Mouse (Mus musculus) embryonic fibroblast, embryonic 13.5 days (primary cell): Measurements from ENCODE around the gene Psmd7. TPM values are rescaled to one million over a fixed set of nuclear protein-coding genes. Genes with fewer than 3 reads are reported as not detected.
A peak's percentile ranks its signal among the peaks of the same experiment; 100 is the strongest.
"Not testable (repeated sequence)": the region's sequence is repeated elsewhere in the genome, so short reads cannot be mapped to it uniquely, and the experiment has no call there.

Source experiments
- H3K27ac ChIP-seq: 2 replicates; pipeline ENCODE4 v1.5.1; 2012; ENCODE audit warnings: low read length, control low read depth, inconsistent platforms; ENCODE audit not compliant: insufficient read depth
- H3K4me1 ChIP-seq: 2 replicates; pipeline ENCODE4 v1.6.1; 2011; ENCODE audit warnings: low read length; ENCODE audit not compliant: control insufficient read depth, insufficient read depth
- H3K4me3 ChIP-seq: 2 replicates; pipeline ENCODE4 v1.5.1; 2011; ENCODE audit warnings: mild to moderate bottlenecking, control low read depth, low read length; ENCODE audit not compliant: insufficient read depth
- CTCF ChIP-seq: IDR thresholded peaks from 2 replicates; pipeline ENCODE4 v1.5.1; 2011; ENCODE audit warnings: mild to moderate bottlenecking, control low read depth, low read length, moderate library complexity, borderline replicate concordance; ENCODE audit not compliant: insufficient read depth
- POLR2A ChIP-seq: IDR thresholded peaks from 2 replicates; pipeline ENCODE4 v1.6.1; 2011; ENCODE audit warnings: low read depth, mild to moderate bottlenecking, control low read depth, low read length, moderate library complexity
- polyA plus RNA-seq: library from polyadenylated mRNA; stranded (reverse); fragments of >200 nt; gene quantifications from 2 replicates; pipeline ENCODE4 v1.2.4, GENCODE M21; 2011; ENCODE audit warnings: low read depth; ENCODE audit not compliant: missing spikeins, insufficient read length

The Psmd7 gene
- polyA plus RNA-seq = 130 and 134 TPM in 2 replicates

DNA sequence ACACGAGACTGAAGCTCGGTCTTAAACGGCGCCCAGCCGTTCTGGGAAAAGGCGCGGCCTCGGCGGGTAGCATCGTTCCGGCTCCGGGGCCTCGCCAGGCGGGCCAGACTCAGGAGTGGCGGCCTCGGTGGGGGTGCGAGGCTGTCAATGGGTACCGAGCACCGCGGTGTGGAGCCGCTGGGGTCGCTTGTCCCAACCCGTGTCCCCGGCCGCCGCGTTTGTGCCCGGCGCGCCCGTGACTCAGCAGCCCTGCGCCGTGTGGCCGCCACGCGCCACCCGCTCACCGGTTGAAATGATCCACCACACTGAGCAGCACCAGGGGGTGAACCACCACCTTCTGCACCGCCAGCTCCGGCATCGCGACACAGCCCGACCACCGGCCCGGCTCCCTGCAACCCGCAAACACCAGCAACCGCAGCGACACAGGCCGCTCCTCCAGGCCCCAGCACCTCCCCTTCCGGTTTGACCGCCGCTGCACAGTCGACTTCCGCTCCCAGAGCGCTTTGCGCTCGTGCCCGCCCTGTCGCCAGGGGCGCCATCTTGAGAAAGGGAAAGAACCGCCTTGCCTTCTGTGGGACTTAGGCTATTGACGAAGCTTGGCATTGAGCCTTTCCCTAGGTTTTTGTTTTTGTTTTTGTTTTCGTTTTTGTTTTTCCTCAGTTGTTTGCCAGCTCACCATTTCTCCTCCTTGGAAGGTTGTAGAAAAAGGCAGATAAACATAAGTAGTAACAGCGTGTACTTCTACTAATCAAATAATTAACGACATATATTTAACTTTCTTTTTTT lies at the start of gene Psmd7:
TSS of gene Psmd7 (minus strand) at position 470 of the 786 bp plus-strand sequence.
- H3K27ac ChIP-seq = peak within 1 kb of the TSS; percentile 54
- peak within 1 kb of the TSS; percentile 100 for H3K4me3 ChIP-seq
- TF ChIP-seq CTCF = no peak
- TF ChIP-seq POLR2A = peak; percentile 93
- peaks cover 2% of the 10 kb centered on the region for H3K4me1 ChIP-seq

DNA sequence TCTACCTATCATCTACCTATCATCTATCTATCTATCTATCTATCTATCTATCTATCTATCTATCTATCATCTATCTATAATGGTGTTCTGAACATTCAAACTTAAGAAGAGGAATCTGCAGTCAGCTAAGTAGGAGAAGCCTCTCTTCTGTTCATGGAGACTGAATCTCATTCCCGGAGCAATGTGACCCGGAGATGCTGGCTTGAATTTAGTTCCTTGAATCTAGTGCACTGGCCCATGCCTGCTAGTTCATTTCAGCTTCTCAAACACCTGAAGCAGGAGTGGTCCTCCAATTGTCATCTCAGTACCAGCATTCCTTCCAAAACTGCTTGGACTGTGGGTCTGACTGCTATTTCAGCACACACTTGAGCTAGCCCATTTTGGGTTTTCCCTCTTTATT lies 45.5 kb upstream of the Psmd7 start:
- H3K27ac ChIP-seq = no peak overlapping the region
- no peak overlapping the region for H3K4me3 ChIP-seq
- no peaks in the 10 kb centered on the region for H3K4me1 ChIP-seq
- TF ChIP-seq CTCF (no peak), POLR2A (no peak)

DNA sequence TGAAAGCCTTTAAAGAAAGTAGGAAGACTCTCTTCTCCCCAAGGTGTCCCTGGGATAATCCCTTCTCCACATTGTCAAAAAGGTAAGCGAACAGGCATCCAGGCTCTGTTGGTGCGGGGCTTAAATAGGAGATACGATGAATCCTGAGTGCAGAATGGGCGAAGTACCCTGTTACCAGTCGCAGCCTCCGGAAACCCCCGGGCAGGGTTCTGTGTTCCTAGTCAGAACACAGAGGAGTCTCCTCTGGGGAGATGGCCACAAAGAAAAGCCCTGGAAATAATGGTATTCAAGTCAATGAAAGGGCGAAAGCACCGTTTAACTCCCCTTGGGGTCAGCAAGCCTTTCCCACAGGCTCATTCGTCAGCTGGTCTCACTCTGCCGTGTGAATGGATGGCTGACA lies 41.4 kb upstream of the Psmd7 start:
- Histone ChIP-seq H3K27ac (no peak overlapping the region), H3K4me1 (no peaks in the 10 kb centered on the region), H3K4me3 (no peak overlapping the region)
- no peak for TF ChIP-seq POLR2A
- TF ChIP-seq CTCF = no peak

DNA sequence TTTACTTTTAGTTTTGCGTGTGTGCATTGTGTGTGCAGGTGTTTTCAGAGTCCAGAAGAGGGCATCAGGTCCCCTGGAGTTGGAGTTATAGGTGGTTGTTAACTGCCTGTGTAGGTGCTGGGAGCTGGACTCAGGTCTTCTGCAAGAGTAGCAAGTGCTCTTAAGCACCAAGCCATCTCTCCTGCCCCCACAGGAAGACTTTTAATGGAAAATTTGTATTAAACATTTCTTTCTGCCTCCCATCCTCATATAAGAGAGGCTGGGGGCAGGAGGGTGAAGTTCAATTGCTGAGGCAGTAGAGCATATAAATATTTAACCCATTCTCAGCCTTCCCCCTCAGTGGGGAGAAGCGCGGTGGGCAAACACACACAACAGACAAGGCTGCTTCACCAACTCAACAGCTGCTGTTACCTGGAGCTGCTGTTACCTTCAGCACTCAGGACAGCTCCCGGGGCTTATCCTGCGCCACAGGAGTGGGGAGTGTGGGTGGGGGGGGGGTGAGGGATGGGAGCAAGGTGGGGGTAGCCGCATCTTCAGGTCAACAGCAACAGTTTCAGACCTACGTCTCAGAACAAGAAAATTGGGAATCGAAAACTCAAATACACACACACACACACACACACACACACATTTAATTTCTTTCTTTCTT lies 40.4 kb upstream of the Psmd7 start:
- TF ChIP-seq POLR2A (no peak), CTCF (no peak)
- H3K4me1 ChIP-seq = no peaks in the 10 kb centered on the region
- H3K27ac ChIP-seq = no peak overlapping the region
- no peak overlapping the region for H3K4me3 ChIP-seq

DNA sequence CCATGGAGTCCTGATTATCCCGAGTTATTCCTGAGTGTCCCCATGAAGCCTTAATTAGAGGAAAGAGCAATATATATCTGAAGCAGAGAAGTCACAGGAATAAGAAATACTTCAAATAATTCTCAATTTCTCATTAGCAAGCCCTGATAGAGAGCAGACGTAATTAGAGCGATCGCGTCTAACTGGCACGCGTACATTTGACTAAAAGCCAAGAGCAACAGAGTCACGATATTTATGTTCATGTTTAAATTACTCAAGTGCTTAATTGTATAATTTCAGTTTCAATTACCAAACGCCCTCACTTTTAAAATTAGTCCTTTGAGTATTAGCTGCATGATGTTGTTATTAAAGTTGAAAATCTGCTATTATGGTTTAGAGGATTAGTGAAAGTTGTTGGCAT lies 39.6 kb upstream of the Psmd7 start:
- TF ChIP-seq CTCF (no peak), POLR2A (no peak)
- no peaks in the 10 kb centered on the region for H3K4me1 ChIP-seq
- H3K27ac ChIP-seq = no peak overlapping the region
- no peak overlapping the region for H3K4me3 ChIP-seq

DNA sequence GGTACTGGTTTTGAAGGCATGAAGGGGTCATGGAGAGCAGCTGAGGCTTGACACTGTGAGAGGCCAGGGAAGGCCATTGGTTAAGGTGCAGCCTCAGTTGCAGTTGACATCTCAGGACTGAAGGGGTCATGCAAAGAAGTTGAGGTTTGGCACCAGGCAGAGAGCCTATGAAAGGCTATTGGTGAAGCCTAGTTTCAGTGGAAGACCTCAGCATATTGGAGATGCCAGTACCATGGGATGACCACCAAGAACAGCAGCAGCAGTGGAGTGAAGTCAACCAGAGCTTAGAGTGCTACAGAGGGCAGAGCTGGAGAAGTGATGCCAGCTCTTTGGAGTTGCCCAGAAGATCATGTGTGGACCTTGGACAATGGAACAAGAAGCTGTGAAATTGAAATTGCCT lies 36.0 kb upstream of the Psmd7 start:
- not testable (repeated sequence) for H3K27ac ChIP-seq, H3K4me3 ChIP-seq, H3K4me1 ChIP-seq

DNA sequence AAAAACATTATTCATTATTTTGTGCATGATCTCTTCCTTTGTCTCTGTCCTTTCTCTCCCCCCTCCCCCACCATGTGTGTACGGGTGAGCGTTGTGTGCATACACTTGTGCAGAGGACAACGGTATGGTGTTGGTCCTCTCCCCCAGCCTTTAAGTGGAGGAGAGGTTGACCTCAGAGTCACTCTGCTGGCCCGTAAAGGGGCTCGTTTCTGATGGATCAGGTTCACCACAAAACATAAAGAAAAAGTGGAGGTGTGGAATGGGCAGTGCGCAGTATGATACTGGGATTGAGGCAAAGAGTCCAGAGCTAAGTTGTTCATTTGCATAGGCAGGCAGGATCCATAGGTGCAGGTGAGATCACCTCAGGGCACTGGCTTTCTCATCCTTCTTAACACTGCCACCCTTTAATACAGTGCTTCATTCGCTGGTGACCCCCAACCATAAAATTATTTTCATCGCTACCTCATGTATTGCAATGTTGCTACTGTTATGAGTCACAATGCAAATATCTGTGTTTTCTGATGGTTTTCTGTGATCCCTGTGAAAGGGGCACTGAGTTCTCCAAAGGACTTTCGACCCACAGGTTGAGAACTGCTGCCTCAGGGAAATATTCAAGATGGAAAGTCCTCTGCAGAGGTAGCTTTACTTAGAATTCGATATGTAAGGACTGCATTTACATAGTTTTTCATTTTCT lies 33.8 kb upstream of the Psmd7 start:
- no peak overlapping the region for H3K27ac ChIP-seq
- TF ChIP-seq POLR2A = no peak

DNA sequence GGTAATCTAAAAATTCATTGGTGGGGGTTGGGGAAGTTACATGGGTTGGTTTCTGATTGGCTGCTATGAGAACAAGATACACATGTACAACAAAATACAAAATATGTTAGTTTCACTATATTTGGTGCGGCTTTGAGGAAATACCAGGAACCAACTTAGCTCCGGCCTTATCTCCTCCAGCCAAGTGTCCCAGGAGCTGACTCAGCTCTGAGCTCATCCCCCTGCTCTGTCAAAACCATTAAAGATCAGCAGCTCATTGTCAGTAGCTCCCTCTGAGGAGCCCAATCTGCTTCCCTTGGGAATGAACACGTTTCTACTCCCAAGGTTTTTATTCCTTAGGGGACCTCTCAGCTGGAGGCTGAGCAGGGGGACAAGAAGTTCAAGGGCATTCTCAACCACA lies 32.9 kb upstream of the Psmd7 start:
- TF ChIP-seq CTCF = no peak
- TF ChIP-seq POLR2A = no peak
- Histone ChIP-seq H3K4me1 (no peaks in the 10 kb centered on the region; the same call in 1 of the 2 replicates), H3K27ac (no peak overlapping the region), H3K4me3 (no peak overlapping the region)

More for the DNA sequence above, 33.8 kb upstream of the Psmd7 start:
- Histone ChIP-seq H3K4me1 (no peaks in the 10 kb centered on the region; the same call in 1 of the 2 replicates), H3K4me3 (no peak overlapping the region)

DNA sequence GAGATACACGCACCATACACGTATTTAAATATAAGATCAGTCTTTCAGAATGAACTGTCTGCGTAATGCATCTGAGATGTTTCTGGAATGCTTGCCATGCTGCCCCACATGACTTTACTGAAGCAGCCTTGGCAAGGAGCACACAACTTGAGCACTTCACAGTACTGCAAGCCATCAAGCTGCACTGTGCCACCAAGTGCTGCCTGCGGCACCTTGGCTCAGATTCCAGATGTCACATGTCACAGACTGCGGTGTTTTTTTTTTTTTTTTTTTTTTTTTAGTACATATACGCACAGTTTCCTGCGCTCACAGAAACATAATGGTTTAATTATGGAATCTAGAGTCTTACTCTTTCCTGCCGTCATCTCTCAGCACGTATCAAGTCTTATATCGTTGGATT lies 30.2 kb upstream of the Psmd7 start:
- Histone ChIP-seq H3K27ac (no peak overlapping the region), H3K4me3 (no peak overlapping the region), H3K4me1 (no peaks in the 10 kb centered on the region; the same call in 1 of the 2 replicates)
- TF ChIP-seq CTCF (no peak), POLR2A (no peak)

DNA sequence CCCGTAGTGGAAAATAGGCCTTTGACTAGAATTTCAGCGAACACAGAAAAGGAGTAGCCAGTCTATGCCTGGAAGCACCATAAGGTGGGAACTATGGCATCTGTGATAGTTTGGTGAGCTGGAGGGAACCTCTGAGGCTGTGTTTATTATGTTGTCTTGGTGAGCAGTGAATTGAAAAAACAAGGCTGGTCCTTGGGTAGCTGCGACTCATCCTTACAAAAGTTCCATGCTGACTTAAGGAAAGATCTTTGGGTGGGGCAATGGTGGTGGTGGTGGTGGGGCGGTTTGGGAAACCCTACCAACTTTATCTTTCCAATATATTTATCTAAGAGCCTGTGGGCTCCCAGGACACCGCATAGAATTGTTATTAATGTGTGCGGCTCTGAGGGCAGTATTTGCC lies 25.1 kb upstream of the Psmd7 start:
- H3K27ac ChIP-seq = no peak overlapping the region
- no peaks in the 10 kb centered on the region for H3K4me1 ChIP-seq
- TF ChIP-seq CTCF (no peak), POLR2A (no peak)
- H3K4me3 ChIP-seq = no peak overlapping the region
